Mouse (Mus musculus) left cerebral cortex, adult 6 months (tissue): ENCODE data around the gene Spink8. TPM values are rescaled to one million over a fixed set of nuclear protein-coding genes. Genes with fewer than 3 reads are reported as not detected.

Experiments used
- long read RNA-seq, 2 experiments: library from polyadenylated mRNA; unstranded; transcript quantifications; one replicate each; pipeline ENCODE4 v2.0.0; 2019 to 2020
- polyA plus RNA-seq: library from polyadenylated mRNA; unstranded; fragments of <200 nt; fragmentation: Nextera tagmentation; gene quantifications from 2 replicates; pipeline ENCODE4 v1.2.3, GENCODE M21; 2021

Gene Spink8
- 2.4 and 6.2 TPM in 2 replicates for polyA plus RNA-seq
- long read RNA-seq, experiment 1, partial matches to known transcripts, result 0 of 1 reads
- long read RNA-seq, experiment 1, other reads (novel, unspliced or antisense), result 0 of 1 reads
- long read RNA-seq, experiment 2, partial matches to known transcripts, result 0 of 6 reads
- long read RNA-seq, experiment 2, other reads (novel, unspliced or antisense), result 0 of 6 reads

DNA sequence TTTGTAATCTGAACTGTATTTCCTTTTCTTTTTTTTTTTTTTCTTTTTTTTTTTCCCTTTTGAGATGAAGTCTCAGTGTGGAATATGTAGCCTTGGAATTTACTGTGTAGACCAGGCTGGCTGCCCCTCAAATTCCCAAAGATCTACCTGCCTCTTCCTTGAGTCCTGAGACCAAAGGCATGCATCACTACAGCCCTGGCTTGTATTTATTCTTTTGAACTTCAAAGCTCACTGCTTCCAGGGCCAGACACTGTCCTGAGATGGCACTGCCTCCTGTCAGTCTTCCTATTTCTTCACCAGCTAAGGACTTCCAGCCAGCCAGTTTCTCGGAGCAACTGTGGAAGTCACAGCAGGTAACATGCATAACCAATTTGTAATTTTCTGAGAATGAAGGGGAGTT lies at the start of gene Spink8:
TSS of gene Spink8 (plus strand) at position 301 of the 400 bp plus-strand sequence.

GRCm38 (mm10) chr9:109790570-109790969 lies 21.5 kb upstream of the Spink8 start, which contains the start of gene Fbxw27:
Gene Fbxw27, minus strand, starts transcription at chr9:109790670.

GRCm38 (mm10) chr9:109832391-109833087 lies 20.5 kb downstream of the Spink8 start, which contains the start of gene Nme6:
Gene Nme6, plus strand, starts transcription at chr9:109832749.

DNA sequence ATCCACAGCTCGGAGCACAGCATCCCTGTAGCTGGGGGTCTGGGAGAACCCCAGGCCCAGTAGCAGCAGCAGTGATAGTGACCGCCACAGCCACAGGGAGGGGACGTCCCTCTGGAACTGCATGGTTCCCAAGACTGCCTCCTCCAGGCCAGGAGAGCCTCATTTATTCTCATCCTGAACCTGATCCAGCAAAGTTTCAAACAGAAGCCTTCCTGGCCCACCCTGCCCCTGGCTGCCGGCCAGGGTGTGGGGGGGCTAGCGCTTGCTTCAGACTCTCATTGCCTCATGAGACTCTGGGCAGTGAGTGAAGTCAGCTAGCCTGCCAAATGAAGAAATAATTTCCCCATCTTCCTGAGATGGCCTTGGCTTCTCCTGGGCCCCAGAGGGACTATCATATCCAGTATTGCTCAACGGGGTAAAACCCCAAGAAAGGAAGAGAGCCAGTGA lies 37.3 kb downstream of the Spink8 start, which contains the start of gene Camp:
TSS of gene Camp (minus strand) at position 306 of the 447 bp plus-strand sequence.

DNA sequence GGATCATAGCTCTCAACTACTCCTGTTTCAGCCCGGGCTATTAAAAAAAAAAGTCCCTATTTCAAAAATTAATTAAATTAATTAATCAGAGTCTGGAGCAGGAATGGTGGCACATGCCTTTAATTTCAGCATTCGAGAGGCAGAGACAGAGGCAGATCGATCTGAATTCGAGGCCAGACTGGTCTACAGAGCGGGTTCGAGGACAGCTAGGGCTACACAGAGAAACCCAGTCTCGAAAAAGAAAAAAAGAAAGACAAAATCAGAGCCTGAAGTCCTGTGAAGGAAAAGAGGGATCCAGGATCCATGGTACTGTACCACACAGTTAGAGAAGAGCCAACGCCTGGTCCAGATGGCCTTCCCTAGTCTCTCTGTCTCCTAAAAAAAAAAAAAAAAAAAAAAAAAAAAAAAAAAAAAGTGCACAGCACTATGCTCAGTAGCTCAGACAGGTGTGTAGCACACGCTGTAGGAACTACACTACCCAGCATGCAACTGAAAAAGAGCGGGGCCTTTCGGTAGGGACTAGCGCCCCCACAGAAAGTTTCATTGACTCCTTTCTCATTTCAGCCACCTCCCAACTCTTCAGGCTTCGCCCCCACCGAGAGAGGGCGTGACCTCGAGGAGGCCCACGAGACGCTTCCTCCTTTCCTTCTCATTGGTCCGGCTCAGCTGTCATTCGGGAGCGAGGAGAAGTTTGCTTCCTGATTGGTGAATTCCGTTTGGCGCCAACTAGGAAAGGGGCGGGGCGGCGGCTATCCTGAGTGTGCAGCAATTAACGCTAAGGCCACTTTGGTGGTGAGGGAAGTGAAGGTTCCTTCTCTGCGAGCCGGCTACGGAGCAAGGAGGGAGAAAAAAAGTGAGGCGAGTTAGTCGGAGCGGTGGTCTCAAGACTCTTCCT lies 63.0 kb downstream of the Spink8 start, which contains the start of gene Cdc25a:
TSS of gene Cdc25a (plus strand) at position 783 of the 895 bp plus-strand sequence.

Other genes with a start within 250 kb of the Spink8 start
- 0.13 TPM in 1 of 2 replicates, not detected in the other for gene Fbxw15, start 244.0 kb upstream of the Spink8 start, polyA plus RNA-seq
- not detected in 2 replicates for gene Fbxw24, start 186.2 kb upstream of the Spink8 start, polyA plus RNA-seq
- gene Fbxw25, start 147.6 kb upstream of the Spink8 start, polyA plus RNA-seq, result not detected in 2 replicates
- gene Fbxw18, start 109.6 kb upstream of the Spink8 start, polyA plus RNA-seq, result not detected in 2 replicates
- gene Fbxw26, start 66.2 kb upstream of the Spink8 start, polyA plus RNA-seq, result not detected in 2 replicates
- gene Fbxw27, start 21.6 kb upstream of the Spink8 start, polyA plus RNA-seq, result not detected in 2 replicates
- 12.6 and 12.9 TPM in 2 replicates for gene Nme6, start 20.5 kb downstream of the Spink8 start, polyA plus RNA-seq
- not detected in 2 replicates for gene Camp, start 37.3 kb downstream of the Spink8 start, polyA plus RNA-seq
- gene Cdc25a, start 63.3 kb downstream of the Spink8 start, polyA plus RNA-seq, result 1.9 and 2.7 TPM in 2 replicates
- 227 and 259 TPM in 2 replicates for gene Map4, start 119.2 kb downstream of the Spink8 start, polyA plus RNA-seq